ENCODE assay signal across 33 mouse cellular contexts in genomic region chr4:15588121-15588520, GRCm38 (mm10).
"Had no signal": no experiment of that assay in that cellular context is flagged by ENCODE, and none has a peak within 500 bp of the region (broad histone marks: within the 10 kb centered on the region; RNA-seq: fewer than 3 reads in every experiment).

No protein-coding gene starts in this region.

- DNase-seq: heart, postnatal 10 days; heart, postnatal 14 days; heart, postnatal 36 days; heart, postnatal 4 days; kidney, adult 11 months; kidney, adult 18-20 months; kidney, adult 2 months; kidney, adult 8-10 months; kidney, adult 9 months; kidney, postnatal 10 days; kidney, postnatal 14 days; kidney, postnatal 25 days; kidney, postnatal 36 days; kidney, postnatal 4 days; layer of hippocampus, adult 9-11 months; layer of hippocampus, postnatal 36 days had no signal

- H3K36me3 ChIP-seq: heart, embryonic 13.5 days; heart, embryonic 15.5 days; hindbrain, embryonic 10.5 days; hindbrain, embryonic 12.5 days; hindbrain, embryonic 13.5 days; hindbrain, embryonic 15.5 days; intestine, embryonic 15.5 days; kidney, embryonic 15.5 days had no signal

- H3K4me2 ChIP-seq: heart, embryonic 13.5 days; heart, embryonic 15.5 days; hindbrain, embryonic 12.5 days; hindbrain, embryonic 13.5 days; hindbrain, embryonic 14.5 days; hindbrain, embryonic 15.5 days; intestine, embryonic 15.5 days; kidney, embryonic 15.5 days had no signal

- ATAC-seq: hindbrain, embryonic 16.5 days; hindbrain, postnatal 0 days; inflammation-experienced regulatory T-cells, adult 6 months; intestine, embryonic 15.5 days; intestine, embryonic 16.5 days; intestine, postnatal 0 days had no signal

- H3K27me3 ChIP-seq: heart, embryonic 13.5 days; heart, embryonic 15.5 days; hindbrain, embryonic 12.5 days; hindbrain, embryonic 13.5 days; hindbrain, embryonic 15.5 days; intestine, embryonic 15.5 days; kidney, embryonic 15.5 days had no signal

- H3K4me1 ChIP-seq: heart, embryonic 13.5 days; heart, embryonic 15.5 days; hindbrain, embryonic 10.5 days; hindbrain, embryonic 12.5 days; hindbrain, embryonic 13.5 days; hindbrain, embryonic 15.5 days; intestine, embryonic 15.5 days; kidney, embryonic 15.5 days had no signal

- H3K4me3 ChIP-seq: heart, embryonic 13.5 days; heart, embryonic 15.5 days; hindbrain, embryonic 10.5 days; hindbrain, embryonic 12.5 days; hindbrain, embryonic 13.5 days; hindbrain, embryonic 15.5 days; intestine, embryonic 15.5 days; kidney, embryonic 15.5 days; layer of hippocampus, adult 2 months; left cerebral cortex, adult 2 months had no signal

- H3K27ac ChIP-seq: heart, embryonic 13.5 days; heart, embryonic 15.5 days; hindbrain, embryonic 10.5 days; hindbrain, embryonic 12.5 days; hindbrain, embryonic 13.5 days; hindbrain, embryonic 14.5 days; hindbrain, embryonic 15.5 days; hindbrain, postnatal 0 days; intestine, embryonic 15.5 days; kidney, embryonic 15.5 days; kidney, postnatal 0 days; layer of hippocampus, adult 2 months; left cerebral cortex, adult 2 months had no signal

- H3K9me3 ChIP-seq: heart, embryonic 13.5 days; heart, embryonic 15.5 days; hindbrain, embryonic 10.5 days; hindbrain, embryonic 12.5 days; hindbrain, embryonic 13.5 days; hindbrain, embryonic 15.5 days; intestine, embryonic 15.5 days; kidney, embryonic 15.5 days had no signal

- H3K9ac ChIP-seq: heart, embryonic 13.5 days; heart, embryonic 15.5 days; hindbrain, embryonic 12.5 days; hindbrain, embryonic 13.5 days; hindbrain, embryonic 14.5 days; hindbrain, embryonic 15.5 days; intestine, embryonic 15.5 days; kidney, embryonic 15.5 days had no signal
